Mouse (Mus musculus): ENCODE results near the gene Hoxd4.

Gene Hoxd4

GRCm38 (mm10) chr2:74692808-74693431 lies 18.8 kb upstream of the Hoxd4 start:
- DNase-seq (ENCODE audit: low read depth, low spot score), result no peak

- DNase-seq (ENCODE audit: low read depth, low spot score), result no peak
These were observed 18.3 kb upstream of the Hoxd4 start for GRCm38 (mm10) chr2:74693432-74693827.

DNA sequence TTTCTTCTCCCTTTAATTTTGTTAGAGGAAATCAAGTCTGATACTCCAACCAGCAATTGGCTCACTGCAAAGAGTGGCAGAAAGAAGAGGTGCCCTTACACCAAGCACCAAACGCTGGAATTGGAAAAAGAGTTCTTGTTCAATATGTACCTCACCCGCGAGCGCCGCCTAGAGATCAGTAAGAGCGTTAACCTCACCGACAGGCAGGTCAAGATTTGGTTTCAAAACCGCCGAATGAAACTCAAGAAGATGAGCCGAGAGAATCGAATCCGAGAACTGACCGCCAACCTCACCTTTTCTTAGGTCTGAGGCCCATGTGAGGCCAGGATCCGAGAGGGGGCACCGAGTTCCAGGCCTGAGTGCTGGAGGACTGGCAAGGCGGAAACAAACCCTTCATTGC lies 17.7 kb upstream of the Hoxd4 start:
- DNase-seq (ENCODE audit: low read depth, low spot score), result no peak

GRCm38 (mm10) chr2:74695383-74695782 lies 16.3 kb upstream of the Hoxd4 start:
- no peak for DNase-seq (ENCODE audit: low read depth, low spot score)

GRCm38 (mm10) chr2:74695813-74696430 lies 15.8 kb upstream of the Hoxd4 start:
- no peak for DNase-seq (ENCODE audit: low read depth, low spot score)

- no peak for DNase-seq (ENCODE audit: low read depth, low spot score)
These were observed 15.0 kb upstream of the Hoxd4 start for GRCm38 (mm10) chr2:74696442-74697335.

DNA sequence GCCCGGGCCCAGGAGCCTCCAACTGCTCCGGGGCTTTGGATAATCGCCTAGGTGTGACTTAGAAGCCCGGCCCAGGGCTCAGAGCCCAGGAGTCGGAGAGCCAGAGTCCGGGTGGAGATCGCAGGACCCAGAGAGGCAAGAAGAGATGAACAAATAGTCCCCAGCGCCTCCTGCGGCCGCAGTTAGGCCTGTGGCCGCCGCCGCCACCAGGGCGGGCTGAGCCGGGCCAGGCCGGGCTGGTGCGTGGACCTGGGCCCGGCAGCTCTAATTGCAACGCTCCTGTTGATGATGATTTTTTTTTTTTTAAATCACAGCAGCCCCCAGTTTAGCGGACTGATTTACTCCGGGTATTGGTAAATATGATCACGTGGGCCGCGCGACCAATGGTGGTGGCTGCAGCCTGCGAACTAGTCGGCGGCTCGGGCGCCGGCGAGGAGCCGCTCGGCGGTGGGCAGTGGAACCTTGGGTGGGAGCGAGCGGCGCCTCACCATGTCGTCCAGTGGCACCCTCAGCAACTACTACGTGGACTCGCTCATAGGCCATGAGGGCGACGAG lies 14.1 kb upstream of the Hoxd4 start, which contains the start of gene Hoxd9:
Gene Hoxd9, plus strand, starts transcription at position 161 of the 555 bp plus-strand sequence.
- DNase-seq (ENCODE audit: low read depth, low spot score), result no peak

DNA sequence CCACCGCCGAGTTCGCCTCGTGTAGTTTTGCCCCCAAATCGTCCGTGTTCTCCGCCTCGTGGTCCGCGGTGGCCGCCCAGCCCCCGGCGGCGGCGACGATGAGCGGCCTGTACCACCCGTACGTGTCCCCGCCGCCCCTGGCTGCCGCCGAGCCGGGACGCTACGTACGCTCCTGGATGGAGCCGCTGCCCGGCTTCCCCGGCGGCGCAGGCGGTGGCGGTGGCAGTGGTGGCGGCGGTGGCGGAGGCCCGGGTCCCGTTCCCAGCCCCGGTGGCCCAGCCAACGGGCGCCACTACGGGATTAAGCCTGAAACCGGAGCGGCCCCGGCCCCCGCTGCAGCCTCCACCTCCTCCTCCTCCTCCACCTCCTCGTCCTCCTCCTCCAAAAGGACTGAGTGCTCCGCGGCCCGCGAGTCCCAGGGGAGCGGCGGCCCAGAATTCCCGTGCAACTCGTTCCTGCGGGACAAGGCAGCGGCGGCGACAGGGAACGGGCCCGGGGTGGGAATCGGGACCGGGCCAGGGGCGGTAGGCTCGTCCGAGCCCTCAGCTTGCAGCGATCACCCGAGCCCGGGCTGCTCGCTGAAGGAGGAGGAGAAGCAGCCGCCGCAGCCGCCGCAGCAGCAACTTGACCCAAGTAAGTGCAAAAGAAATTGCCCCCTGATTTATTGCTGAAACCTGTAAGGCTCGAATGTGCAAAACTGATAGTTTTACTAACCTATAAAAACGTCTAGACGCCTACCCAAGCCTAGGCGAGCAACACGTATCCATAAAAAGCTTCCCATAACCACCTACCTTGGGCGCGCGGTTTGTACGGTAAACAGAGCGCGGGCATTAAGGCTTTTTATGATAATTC lies 13.3 kb upstream of the Hoxd4 start:
- no peak for DNase-seq (ENCODE audit: low read depth, low spot score)

DNA sequence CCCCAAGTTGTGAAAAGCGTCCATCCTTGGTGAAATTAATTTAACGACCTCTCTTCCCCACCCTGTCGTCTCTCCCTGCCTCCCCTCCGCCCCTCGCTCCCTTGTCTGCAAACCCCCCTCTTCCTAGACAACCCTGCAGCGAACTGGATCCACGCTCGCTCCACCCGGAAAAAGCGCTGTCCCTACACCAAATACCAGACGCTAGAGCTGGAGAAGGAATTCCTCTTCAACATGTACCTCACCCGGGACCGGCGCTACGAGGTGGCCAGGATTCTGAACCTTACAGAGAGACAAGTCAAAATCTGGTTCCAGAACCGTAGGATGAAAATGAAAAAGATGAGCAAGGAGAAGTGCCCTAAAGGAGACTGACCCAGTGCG lies 12.7 kb upstream of the Hoxd4 start:
- DNase-seq (ENCODE audit: low read depth, low spot score), result no peak

- no peak for DNase-seq (ENCODE audit: low read depth, low spot score)
These were observed 11.8 kb upstream of the Hoxd4 start for GRCm38 (mm10) chr2:74699664-74700545.

DNA sequence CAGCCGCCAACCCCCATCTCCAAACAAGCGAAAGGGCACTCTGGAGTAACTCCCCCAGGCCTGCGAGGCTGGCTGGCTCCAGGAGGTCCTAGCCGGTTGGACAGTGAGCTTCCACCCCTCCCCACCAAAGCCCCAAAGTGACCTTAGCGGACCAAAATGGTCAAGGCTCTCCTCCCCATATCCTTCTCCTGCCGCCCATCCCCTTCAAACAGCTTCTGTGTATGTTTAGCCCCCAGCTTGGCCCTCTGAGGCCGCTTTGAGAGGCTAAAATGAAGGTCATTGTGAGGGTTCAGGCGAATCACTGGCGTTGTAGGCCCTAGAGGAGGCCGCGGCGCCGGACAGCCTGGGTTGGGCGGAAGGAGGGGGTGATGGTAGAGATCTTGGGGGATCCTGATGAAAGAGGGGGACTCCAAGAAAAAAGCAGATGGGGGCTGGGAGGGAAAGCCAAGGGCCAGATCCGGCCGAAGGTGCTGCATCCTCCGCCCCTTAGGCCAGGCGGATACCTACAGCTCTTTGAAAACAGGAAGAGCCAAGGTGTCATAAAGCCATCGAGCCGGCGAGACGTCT lies 11.1 kb upstream of the Hoxd4 start:
- no peak for DNase-seq (ENCODE audit: low read depth, low spot score)

DNA sequence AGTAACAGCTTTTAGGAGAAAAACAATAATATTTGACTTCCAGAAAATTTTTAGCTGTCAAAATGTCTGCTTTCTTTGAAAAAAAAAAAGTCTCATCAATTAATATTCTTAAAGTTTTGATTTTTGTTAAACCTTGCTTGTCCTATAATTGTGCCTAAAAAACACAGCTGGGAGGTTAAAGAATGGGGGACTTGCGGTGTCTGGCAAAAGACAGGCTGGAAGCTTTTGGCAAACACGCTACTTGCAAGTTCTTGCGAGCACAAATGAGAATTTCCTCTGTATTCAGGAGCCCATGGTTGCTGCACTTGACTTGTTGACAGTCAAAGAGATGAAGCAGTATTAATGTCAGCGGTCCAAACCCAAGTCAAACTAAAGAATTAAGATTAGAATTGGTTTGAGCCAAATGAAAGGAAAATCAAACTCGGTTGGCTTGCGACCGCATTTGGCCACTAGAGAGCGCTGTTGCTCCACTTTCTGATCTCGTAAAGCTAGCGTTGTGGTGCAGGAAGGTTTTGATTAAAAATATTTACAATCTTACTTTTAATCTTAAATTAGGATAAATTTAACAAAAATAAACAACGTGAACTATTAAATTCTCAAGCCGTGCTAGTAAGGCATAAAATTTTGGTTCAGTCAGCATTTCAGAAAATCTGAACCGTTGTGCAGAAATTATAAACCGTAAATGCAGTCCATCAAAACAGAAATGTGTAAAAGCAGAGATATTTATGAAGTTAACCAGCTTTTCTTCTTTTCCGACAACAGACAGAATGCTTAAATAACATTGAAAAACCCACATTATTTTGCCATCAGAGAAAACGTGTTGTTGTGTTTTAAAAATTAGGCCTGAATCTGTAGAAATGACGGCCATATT lies 9.5 kb upstream of the Hoxd4 start:
- peak; percentile 49 for DNase-seq (ENCODE audit: low read depth, low spot score)

GRCm38 (mm10) chr2:74702820-74703219 lies 8.9 kb upstream of the Hoxd4 start:
- no peak for DNase-seq (ENCODE audit: low read depth, low spot score)

- no peak for DNase-seq (ENCODE audit: low read depth, low spot score)
These were observed 8.4 kb upstream of the Hoxd4 start for GRCm38 (mm10) chr2:74703317-74703716.

- no peak for DNase-seq (ENCODE audit: low read depth, low spot score)
These were observed 7.9 kb upstream of the Hoxd4 start for GRCm38 (mm10) chr2:74703720-74704392.

- DNase-seq (ENCODE audit: low read depth, low spot score), result no peak
These were observed 7.2 kb upstream of the Hoxd4 start, which contains the start of gene Hoxd8 for GRCm38 (mm10) chr2:74704393-74704998. Hoxd8 (plus strand) TSS chr2:74704615.

DNA sequence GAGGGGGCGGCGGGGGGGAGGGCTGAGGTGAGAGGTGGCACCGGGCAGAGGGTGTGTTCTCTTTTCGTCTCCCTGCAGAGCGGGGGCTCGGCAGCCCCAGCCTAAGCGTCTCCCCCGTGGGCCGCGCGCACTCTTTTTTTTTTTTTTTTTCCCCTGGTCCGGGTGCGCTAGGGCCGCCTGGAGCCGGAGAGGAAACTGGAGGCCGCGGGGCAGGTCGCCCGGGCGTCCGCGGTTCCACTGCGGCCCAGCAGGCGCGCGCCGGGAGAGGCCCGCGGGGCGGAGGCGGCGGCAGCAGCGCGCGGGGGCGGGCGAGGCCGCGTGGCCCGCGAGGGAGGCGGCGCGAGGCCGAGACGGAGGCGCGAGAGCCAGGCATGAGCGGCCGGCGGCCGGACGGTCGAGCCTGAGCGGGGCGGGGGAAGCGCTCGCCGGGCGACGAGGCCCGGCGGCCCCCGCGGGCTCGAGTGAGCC lies 6.7 kb upstream of the Hoxd4 start:
- DNase-seq (ENCODE audit: low read depth, low spot score), result no peak
